Mouse (Mus musculus) limb, embryonic 11.5 days (tissue): ENCODE results near the gene Slc36a4. TPM values are rescaled to one million over a fixed set of nuclear protein-coding genes. Genes with fewer than 3 reads are reported as not detected.

ENCODE experiments used
- ATAC-seq: fragments of 200-750 bp; cut with Nextera tagmentation; 2 replicates; pipeline ENCODE4 v1.8.0; 2017; ENCODE audit warnings: low read depth; ENCODE audit not compliant: insufficient number of reproducible peaks, low FRiP score, low TSS enrichment
- DNase-seq: peaks from one replicate; pipeline ENCODE4 v3.0.0-alpha.2; 2015; ENCODE audit warnings: low spot score
- H3K27ac ChIP-seq: fragments of 300-500 bp; sonication (generic); replicated peaks from 2 replicates; pipeline ENCODE4 v1.5.1; 2014; ENCODE audit warnings: low read depth, mild to moderate bottlenecking, low read length
- H3K27me3 ChIP-seq: fragments of 300-500 bp; sonication (generic); 2 replicates; pipeline ENCODE4 v1.6.1; 2014; ENCODE audit warnings: mild to moderate bottlenecking, low read length, mixed read lengths; ENCODE audit not compliant: control insufficient read depth, insufficient read depth
- H3K36me3 ChIP-seq: fragments of 300-500 bp; sonication (generic); 2 replicates; pipeline ENCODE4 v1.6.1; 2014; ENCODE audit warnings: mild to moderate bottlenecking, low read length, moderate library complexity, mixed read lengths; ENCODE audit not compliant: control insufficient read depth, insufficient read depth
- H3K4me1 ChIP-seq: fragments of 300-500 bp; sonication (generic); 2 replicates; pipeline ENCODE4 v1.6.1; 2014; ENCODE audit warnings: low read length, mixed read lengths; ENCODE audit not compliant: control insufficient read depth, insufficient read depth
- H3K4me2 ChIP-seq: fragments of 300-500 bp; sonication (generic); 2 replicates; pipeline ENCODE4 v1.6.1; 2014; ENCODE audit warnings: low read depth, mild to moderate bottlenecking, moderate library complexity; ENCODE audit not compliant: severe bottlenecking
- H3K4me3 ChIP-seq: fragments of 300-500 bp; sonication (generic); 2 replicates; pipeline ENCODE4 v1.5.1; 2014; ENCODE audit warnings: low read depth, low read length
- H3K9ac ChIP-seq: fragments of 300-500 bp; sonication (generic); 2 replicates; pipeline ENCODE4 v1.6.1; 2014; ENCODE audit warnings: mild to moderate bottlenecking, low read length
- H3K9me3 ChIP-seq: fragments of 300-500 bp; sonication (generic); 2 replicates; pipeline ENCODE4 v1.6.1; 2016; ENCODE audit warnings: low read length; ENCODE audit not compliant: control insufficient read depth
- WGBS: fragments of 180-500 bp; shearing (Covaris S2); extraction: QIAGEN DNeasy Blood & Tissue Kit; methylation state at CpG from one replicate; pipeline ENCODE4 v1.1.7; 2014; 5-methylcytosine and 5-hydroxymethylcytosine counted together
- polyA plus RNA-seq: library from polyadenylated mRNA; unstranded; fragments of >200 nt; fragmentation: Nextera tagmentation; extraction: Ambion mirVana; gene quantifications from 2 replicates; pipeline ENCODE4 v1.2.1, GENCODE M21; 2014

Slc36a4 gene
- polyA plus RNA-seq, 1 experiment from 2014 or later, result 22.3 TPM

DNA sequence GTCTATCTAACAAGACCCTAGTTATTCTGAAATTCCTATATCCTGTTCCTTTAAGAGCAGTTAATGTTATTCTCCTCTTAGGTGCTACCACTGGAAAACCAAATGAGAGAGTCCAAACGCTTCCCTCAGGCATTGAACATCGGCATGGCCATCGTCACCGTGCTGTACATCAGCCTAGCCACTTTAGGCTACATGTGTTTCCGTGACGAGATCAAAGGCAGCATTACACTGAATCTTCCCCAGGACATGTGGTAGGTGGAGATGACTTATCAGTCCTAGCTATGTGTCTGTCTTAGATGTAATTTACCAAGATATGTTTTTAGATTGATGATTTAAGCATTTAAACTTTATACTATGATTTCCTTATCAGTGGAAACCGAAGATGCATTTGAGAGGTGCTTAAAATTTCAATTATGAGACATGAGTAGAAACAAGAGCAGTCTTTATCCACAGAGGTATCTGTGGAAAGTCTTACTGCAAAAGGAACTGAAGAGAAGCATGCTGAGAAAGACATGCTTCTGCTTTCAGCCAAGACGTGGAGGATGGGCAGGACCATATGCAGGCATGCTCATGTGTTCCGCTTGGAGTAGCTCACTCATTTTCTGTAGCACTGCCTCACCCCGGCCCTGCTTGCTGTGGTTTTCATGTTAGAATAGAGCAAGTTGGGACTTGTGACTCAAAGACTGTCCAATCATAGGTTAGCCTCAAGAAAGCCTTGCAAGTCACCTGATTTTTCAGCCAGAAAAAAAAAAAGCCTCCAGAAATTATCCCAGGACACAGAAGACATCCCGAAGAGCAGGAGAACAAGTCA, 24.7 kb downstream of the Slc36a4 start:
- peak; percentile 13 for DNase-seq
- H3K27ac ChIP-seq, result no peak overlapping the region
- no peak overlapping the region for H3K4me2 ChIP-seq
- no peaks in the 10 kb centered on the region for H3K27me3 ChIP-seq
- no peaks in the 10 kb centered on the region for H3K4me1 ChIP-seq
- H3K9me3 ChIP-seq, result no peaks in the 10 kb centered on the region
- WGBS, result 90% methylated on average over 11 of the region's 11 CpGs
- no peak for ATAC-seq
- no peak overlapping the region for H3K9ac ChIP-seq
- no peak overlapping the region for H3K4me3 ChIP-seq
- H3K36me3 ChIP-seq, result peaks cover 5% of the 10 kb centered on the region; the same call in 1 of the 2 replicates

DNA sequence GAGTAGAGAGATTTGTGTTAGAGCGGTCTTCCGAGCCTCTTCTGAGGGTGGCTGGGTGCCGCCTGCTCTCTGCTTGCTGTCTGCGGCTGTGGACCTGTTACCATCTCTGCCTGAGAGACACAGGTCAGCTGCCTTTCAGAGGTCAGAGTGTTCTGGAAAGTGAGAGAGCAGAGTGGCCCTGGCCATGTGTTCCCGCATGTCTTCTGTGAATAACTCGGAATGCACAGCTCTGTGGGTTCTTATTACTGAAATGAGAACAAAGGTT, 25.3 kb downstream of the Slc36a4 start:
- Histone ChIP-seq H3K4me1 (no peaks in the 10 kb centered on the region), H3K4me3 (no peak overlapping the region), H3K36me3 (peaks cover 5% of the 10 kb centered on the region; the same call in 1 of the 2 replicates), H3K27me3 (no peaks in the 10 kb centered on the region), H3K4me2 (no peak overlapping the region), H3K27ac (no peak overlapping the region), H3K9ac (no peak overlapping the region), H3K9me3 (no peaks in the 10 kb centered on the region)
- ATAC-seq (no peak), DNase-seq (no peak)
- 88% methylated on average over 6 of the region's 6 CpGs for whole genome bisulfite sequencing

DNA sequence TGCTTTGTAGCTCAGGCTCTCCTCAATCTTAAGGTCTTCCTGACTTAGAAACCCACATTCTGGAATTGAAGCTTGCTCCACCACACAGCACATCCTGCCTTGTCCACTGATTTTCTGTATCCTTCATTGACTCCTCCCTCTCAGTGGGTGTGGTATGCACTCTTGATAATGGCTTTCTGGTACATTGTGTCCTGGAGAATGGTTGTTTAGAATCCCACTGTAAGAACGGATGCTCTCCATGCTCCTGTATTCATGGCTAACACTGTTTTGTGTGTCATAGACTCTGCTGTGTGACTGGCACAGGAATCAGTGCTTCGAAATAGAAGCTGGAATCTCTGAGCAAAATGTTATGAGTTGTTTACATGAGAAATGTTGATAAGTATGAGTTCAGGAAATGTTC, 28.0 kb downstream of the Slc36a4 start:
- Histone ChIP-seq H3K4me2 (no peak overlapping the region), H3K27me3 (no peaks in the 10 kb centered on the region), H3K27ac (no peak overlapping the region), H3K9me3 (no peaks in the 10 kb centered on the region), H3K4me1 (no peaks in the 10 kb centered on the region), H3K4me3 (no peak overlapping the region), H3K9ac (no peak overlapping the region), H3K36me3 (peaks cover 5% of the 10 kb centered on the region; the same call in 1 of the 2 replicates)
- WGBS, result 97% methylated on average over 2 of the region's 2 CpGs
- DNase-seq, result no peak
- no peak for ATAC-seq

DNA sequence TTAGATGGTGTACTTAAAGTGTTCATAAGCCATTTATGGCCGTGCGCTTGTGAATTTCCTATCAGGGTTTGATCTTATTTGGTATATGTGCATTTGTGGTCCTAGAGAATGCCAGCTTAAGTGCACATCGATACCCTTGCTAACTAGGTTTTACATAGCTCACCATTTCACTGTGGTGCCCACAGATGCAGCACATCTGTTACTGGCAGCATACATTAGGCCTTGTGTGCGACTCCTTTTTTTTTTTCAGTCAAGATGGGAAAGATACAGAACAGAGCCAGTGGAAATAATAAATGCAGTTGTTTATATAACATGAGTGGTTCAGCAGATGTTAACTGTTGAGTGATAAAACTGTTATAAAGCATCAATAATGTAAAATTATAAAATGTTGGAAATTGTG, 31.9 kb downstream of the Slc36a4 start:
- Histone ChIP-seq H3K27me3 (no peaks in the 10 kb centered on the region), H3K4me2 (no peak overlapping the region), H3K27ac (no peak overlapping the region), H3K9me3 (no peaks in the 10 kb centered on the region), H3K4me3 (no peak overlapping the region), H3K36me3 (peaks cover 5% of the 10 kb centered on the region; the same call in 1 of the 2 replicates), H3K9ac (no peak overlapping the region), H3K4me1 (no peaks in the 10 kb centered on the region)
- DNase-seq (no peak), ATAC-seq (no peak)
- WGBS, result 87% methylated on average over 4 of the region's 4 CpGs

DNA sequence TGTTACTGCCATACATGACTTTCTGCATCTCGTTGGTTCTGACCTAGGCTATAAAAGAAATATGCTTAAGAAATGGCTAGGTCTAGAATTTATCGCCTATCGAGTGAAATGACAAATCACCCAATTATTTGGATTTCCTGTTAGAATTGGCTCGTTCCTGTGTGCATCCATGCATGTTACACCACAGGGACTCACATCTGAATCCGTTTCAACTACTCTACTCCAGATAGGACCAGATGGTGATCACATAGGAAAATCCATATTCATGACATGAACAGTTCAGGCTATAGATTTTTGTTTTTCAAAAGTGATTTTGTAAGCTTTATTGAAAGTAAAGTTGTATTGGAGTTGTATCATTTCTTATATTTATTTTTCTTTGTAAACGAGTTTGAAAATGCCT, 32.4 kb downstream of the Slc36a4 start:
- DNase-seq (no peak), ATAC-seq (no peak)
- Histone ChIP-seq H3K27ac (no peak overlapping the region), H3K4me3 (no peak overlapping the region), H3K9me3 (no peaks in the 10 kb centered on the region), H3K27me3 (no peaks in the 10 kb centered on the region), H3K9ac (no peak overlapping the region), H3K36me3 (peaks cover 5% of the 10 kb centered on the region; the same call in 1 of the 2 replicates), H3K4me2 (no peak overlapping the region), H3K4me1 (0 out of 2 replicates have a peak, but pooled peaks cover 3% of the 10 kb centered on the region)
- WGBS, result 64% methylated on average over 6 of the region's 6 CpGs

DNA sequence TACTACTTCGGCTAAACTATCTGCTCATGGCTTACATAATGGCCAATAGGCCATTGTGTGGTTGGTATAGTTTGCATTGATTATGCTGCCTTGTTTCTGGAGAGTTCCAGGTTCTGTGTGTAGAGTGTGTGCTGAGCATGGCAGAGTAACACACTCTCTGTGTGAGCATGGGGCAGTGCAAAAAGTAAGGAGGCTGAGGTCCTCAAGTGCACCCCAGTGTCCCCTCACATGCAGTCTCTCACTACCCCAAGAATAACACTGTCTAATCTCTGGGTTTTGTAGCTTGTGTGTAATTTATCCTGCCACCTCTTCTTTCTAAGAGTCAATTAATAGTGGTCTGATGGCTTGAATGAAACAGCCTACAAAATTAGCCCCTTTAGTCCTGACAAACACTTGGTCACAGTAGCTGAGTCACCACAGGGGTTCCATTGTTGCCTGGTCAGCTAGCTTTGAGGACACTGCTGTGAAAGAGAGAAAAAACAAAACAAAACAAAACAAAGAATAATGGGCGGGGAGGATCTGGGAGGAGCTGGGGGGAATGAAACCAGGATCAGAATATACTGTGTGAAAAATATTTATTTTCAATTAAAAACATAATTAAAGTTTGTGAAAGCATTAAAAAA, 36.6 kb downstream of the Slc36a4 start:
- no peak; the same call in 1 of the 2 replicates for ATAC-seq
- WGBS, result 85% methylated on average over 2 of the region's 2 CpGs

DNA sequence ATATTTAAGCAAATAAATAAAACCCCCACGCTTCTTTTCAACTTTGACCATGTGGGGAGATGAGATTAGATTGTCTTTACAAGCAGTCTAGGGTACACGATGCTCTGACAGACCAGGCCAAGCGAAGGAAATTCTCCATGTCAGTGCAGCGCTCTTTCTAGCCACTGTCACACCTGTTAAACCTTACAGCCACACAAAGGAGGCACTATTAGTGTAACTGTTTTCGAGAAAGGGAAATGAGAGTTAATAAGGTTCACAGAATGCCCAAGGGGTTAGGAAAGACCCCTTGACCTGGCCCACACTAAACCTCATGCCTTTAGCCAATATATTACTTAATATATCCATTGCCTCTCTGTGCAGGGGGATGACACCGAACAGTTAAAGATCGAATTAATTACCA, 37.1 kb downstream of the Slc36a4 start:
- H3K4me2 ChIP-seq, result no peak overlapping the region
- no peaks in the 10 kb centered on the region for H3K27me3 ChIP-seq
- ATAC-seq, result peak; percentile 60
- no peak overlapping the region for H3K9ac ChIP-seq
- H3K4me1 ChIP-seq, result 0 out of 2 replicates have a peak, but pooled peaks cover 3% of the 10 kb centered on the region
- 34% methylated on average over 7 of the region's 7 CpGs for WGBS
- no peak overlapping the region for H3K4me3 ChIP-seq
- H3K27ac ChIP-seq, result no peak overlapping the region
- H3K9me3 ChIP-seq, result no peaks in the 10 kb centered on the region
- DNase-seq, result peak; percentile 27
- H3K36me3 ChIP-seq, result no peaks in the 10 kb centered on the region

More for the DNA sequence above, 36.6 kb downstream of the Slc36a4 start:
- Histone ChIP-seq H3K4me2 (no peak overlapping the region), H3K36me3 (no peaks in the 10 kb centered on the region), H3K27me3 (no peaks in the 10 kb centered on the region), H3K4me1 (0 out of 2 replicates have a peak, but pooled peaks cover 3% of the 10 kb centered on the region), H3K4me3 (no peak overlapping the region), H3K27ac (no peak overlapping the region), H3K9ac (no peak overlapping the region), H3K9me3 (no peaks in the 10 kb centered on the region)
- no peak for DNase-seq

DNA sequence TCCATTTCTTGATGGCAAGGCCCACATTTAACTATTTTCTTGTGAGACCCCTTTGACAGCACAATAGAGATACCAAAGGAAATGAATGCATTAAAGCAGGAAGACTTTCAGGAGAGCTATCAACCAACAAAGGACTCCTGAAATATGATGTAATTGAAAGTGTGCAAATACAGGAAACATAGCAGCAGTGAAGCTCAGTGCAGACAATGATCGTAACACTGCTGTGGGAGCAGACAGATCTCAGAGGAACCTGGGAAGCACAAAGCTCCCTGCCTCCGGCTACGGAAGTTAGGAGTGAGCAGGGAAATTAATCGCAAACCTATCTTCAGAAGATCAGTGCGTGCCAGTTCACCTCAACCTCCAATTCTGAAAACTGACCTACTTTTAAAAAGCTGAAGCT, 38.8 kb downstream of the Slc36a4 start:
- 78% methylated on average over 5 of the region's 5 CpGs for WGBS

More for the DNA sequence above, 38.8 kb downstream of the Slc36a4 start:
- H3K4me2 ChIP-seq, result no peak overlapping the region
- no peak overlapping the region for H3K4me3 ChIP-seq
- H3K27me3 ChIP-seq, result no peaks in the 10 kb centered on the region
- no peak overlapping the region for H3K9ac ChIP-seq
- no peak for DNase-seq
- H3K9me3 ChIP-seq, result no peaks in the 10 kb centered on the region
- no peaks in the 10 kb centered on the region for H3K36me3 ChIP-seq
- no peak overlapping the region for H3K27ac ChIP-seq
- no peak for ATAC-seq
- H3K4me1 ChIP-seq, result 0 out of 2 replicates have a peak, but pooled peaks cover 3% of the 10 kb centered on the region
